Mouse (Mus musculus): ENCODE data around the gene Arfgef2.
A peak's percentile ranks its signal among the peaks of the same experiment; 100 is the strongest.

The Arfgef2 gene

DNA sequence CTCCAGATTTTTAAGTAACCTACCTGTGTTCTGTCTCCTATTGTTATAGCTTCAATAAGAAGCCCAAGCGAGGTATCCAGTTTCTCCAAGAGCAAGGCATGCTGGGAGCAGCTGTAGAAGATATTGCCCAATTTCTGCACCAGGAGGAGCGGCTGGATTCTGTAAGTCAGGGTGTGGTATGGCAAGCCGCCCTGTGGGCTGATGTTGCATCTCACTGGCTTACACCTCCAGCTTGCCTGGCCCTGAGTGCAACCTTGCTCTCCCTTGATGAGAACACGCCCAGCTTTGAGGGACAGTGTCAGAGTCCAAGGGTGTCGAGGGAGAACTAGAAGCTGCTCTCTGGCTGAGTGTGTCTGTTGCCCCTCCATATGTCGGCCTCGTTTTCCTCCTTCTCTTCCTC is 53.8 kb downstream of the Arfgef2 start:
- DNase-seq (ENCODE audit: low spot score in 2 of 2): no peak

DNA sequence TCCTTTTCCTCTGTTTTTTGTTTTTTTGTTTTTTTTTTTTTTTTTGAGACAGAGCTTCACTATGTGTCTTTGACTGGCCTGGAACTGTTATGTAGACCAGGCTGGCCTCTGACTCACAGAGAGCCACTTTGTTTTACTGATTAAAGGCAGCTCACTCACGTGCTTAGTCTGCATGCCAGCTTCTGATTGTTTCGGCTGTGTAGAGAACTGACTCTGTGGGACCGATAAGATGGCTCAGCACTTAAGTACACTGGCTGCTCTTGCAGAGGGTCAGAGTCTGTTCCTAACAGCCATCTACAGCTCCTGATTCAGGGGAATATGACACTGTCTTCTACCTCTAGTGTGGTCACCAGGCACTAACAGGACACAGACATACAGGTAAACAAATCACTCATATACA is 57.1 kb downstream of the Arfgef2 start:
- DNase-seq (ENCODE audit: low spot score in 2 of 2): no peak

DNA sequence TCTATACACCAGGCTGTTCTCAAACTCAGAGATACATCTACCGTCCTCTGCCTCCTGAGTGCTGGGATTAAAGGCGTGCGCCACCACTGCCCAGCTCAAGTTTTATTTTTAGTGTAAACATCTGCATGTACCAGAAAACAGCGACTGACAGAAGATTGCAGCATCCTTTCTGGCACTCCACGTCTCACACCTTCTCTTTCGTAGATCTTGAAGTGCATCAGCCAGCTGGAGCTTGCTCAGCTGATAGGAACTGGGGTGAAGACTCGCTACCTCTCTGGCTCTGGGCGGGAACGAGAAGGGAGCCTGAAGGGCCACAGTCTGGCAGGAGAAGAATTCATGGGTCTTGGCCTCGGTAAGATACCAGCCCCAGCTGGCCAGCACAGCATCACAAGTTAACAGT is 60.1 kb downstream of the Arfgef2 start:
- peak in 1 of 2 experiments; percentile 17 for DNase-seq (ENCODE audit: low spot score in 2 of 2)

GRCm38 (mm10) chr2:166870271-166870865 is 65.0 kb downstream of the Arfgef2 start:
- no peak for DNase-seq (ENCODE audit: low spot score in 2 of 2)

DNA sequence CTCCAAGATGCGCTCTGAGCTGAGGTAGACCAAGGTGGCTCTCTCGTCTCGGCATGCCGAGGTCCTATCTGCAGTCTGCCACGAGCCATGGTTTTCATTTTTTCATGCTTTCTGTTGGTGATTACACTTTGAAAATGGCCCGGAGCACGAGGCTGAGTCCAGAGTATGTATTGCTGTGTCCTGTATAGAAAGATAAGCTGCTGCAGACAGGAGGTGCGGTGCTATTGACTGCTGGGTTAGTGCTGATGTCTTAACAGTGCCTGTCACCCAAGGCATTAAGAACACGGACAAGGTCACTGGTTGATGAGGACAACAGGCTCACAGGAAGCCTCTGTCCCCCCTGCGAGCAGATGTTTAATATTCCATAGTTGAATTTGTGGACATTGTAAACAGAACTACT is 65.5 kb downstream of the Arfgef2 start:
- no peak for DNase-seq (ENCODE audit: low spot score in 2 of 2)

DNA sequence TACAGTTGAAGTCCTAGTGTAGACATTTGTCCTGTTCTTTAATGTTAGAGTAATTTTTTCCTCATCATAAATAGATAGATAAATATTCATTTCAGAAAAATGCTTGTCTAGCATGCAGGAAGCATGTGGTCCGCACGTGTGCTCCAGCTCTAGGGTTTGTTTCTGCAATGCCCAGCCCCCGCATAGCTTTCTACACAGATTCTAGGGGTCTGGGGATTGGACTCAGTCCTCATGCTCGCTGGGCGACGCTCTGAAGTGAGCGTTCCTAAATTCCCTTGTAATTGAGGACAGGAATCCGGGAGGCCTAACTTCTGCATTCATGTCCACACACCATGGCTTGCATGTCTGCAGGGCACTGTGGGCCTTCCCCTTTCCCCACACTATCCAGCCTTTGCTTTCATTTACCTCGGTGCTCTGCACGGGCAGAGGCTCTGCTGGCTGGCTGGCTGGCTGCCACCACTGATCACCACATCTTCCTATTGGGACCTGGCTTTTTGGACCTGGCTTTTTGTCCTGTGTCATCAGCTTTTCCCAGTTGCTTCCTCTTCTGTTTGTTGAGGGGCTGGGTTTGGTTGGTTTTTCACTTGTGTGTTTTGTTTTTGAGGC is 69.4 kb downstream of the Arfgef2 start:
- no peak for DNase-seq (ENCODE audit: low spot score in 2 of 2)

DNA sequence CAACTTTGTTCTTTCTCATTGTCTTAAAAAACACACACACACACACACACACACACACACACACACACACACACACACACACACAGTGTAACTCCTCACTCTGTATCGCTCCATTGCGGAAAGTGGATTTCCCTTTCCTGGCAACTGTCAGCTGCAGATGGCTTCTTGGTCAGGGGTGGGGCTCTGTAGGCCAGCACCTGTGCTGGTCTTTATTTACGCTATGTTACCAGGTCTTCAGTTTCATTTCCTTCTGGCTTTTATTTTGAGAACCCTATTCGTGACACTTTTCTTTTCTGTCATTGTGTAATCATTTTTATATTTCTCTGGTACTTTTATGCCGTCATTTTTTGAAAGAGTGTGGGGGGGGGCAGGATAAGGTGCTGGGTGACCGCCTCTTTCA is 70.2 kb downstream of the Arfgef2 start:
- no peak for DNase-seq (ENCODE audit: low spot score in 2 of 2)

DNA sequence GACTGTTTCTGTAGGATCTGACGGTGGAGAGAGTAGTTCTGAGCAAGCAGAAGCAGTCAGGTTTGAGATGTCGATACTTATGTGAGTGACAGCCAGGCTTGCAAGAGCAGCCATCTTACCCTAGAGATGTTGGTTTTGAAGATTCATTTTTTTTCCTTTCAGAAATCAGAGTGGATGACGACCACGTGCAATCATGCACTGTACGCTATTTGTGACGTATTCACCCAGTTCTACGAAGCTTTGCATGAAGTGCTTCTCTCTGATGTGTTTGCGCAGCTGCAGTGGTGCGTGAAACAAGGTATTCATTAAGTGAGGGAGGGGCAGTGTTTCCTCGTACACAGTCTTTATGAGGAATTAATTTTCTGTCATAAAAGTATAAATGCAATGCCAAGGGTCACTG is 70.9 kb downstream of the Arfgef2 start:
- no peak for DNase-seq (ENCODE audit: low spot score in 2 of 2)

DNA sequence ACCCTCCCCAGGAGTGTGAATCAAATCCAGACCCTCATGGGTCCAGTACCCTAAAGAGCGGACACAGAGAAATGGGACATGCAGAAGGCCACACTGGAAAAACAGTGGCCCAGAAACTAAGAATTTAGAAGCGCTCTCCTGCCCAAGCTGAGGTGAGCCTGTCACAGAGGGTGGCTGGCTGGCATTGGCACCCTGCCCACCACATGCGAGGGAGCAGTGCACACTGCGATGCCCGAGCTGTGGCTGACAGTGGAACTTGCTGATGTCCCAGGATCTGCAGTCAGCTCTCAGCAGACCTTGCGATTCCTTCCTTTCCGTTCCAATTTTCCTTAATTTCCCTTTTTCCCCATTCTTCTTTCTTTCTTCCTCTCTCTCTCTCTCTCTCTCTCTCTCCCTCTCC is 79.7 kb downstream of the Arfgef2 start:
- no peak for DNase-seq (ENCODE audit: low spot score in 2 of 2)

DNA sequence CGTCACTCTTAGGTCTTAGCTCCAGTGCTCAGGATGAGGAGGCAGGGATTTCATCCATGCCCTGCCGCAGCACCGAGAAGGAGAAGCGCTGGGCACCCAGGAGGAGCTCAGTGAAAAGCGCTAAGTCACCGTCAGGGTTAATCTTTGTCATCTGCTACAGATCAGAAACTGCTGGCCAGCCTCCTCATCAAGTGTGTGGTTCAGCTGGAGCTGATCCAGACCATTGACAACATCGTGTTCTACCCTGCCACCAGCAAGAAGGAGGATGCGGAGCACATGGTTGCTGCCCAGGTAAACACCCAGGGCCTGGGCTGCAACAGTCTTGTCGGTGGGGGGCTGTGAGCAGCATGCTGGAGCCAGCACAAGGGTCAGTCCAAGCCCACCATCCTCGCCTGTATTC is 80.2 kb downstream of the Arfgef2 start:
- DNase-seq (ENCODE audit: low spot score in 2 of 2): no peak

- DNase-seq (ENCODE audit: low spot score in 2 of 2): no peak
Observed at GRCm38 (mm10) chr2:166886231-166886630, 80.8 kb downstream of the Arfgef2 start.

GRCm38 (mm10) chr2:166887816-166888215 is 82.4 kb downstream of the Arfgef2 start:
- DNase-seq (ENCODE audit: low spot score in 2 of 2): no peak

- DNase-seq (ENCODE audit: low spot score in 2 of 2): no peak
Observed at GRCm38 (mm10) chr2:166891366-166891880, 86.0 kb downstream of the Arfgef2 start.

GRCm38 (mm10) chr2:166892158-166892680 is 86.8 kb downstream of the Arfgef2 start:
- DNase-seq (ENCODE audit: low spot score in 2 of 2): no peak

GRCm38 (mm10) chr2:166893036-166893435 is 87.6 kb downstream of the Arfgef2 start:
- DNase-seq (ENCODE audit: low spot score in 2 of 2): no peak

GRCm38 (mm10) chr2:166896368-166896767 is 91.0 kb downstream of the Arfgef2 start:
- DNase-seq (ENCODE audit: low spot score in 2 of 2): no peak

DNA sequence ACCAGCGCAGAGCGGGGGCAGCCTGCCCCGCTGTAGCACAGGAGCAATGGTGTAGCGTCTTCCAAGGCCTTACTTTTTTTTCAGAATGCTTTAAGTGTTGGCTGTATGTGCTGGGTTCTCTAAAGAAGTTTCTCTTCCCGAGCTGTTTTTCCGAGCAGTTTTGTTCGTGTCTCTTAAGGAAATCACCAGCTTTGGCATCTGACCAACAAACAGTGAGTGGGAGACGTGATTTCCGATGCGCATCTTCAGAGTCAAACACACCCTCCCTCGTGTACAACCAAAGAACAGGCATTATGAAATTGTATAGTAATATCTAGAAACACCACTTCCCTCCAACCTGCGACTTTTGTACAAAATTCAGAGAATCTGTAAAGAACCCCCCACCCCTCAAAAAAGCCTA is 91.6 kb downstream of the Arfgef2 start:
- DNase-seq (ENCODE audit: low spot score in 2 of 2): peak in 1 of 2 experiments; percentile 34

- DNase-seq (ENCODE audit: low spot score in 2 of 2): no peak
Observed at GRCm38 (mm10) chr2:166899161-166899560, 93.8 kb downstream of the Arfgef2 start.

DNA sequence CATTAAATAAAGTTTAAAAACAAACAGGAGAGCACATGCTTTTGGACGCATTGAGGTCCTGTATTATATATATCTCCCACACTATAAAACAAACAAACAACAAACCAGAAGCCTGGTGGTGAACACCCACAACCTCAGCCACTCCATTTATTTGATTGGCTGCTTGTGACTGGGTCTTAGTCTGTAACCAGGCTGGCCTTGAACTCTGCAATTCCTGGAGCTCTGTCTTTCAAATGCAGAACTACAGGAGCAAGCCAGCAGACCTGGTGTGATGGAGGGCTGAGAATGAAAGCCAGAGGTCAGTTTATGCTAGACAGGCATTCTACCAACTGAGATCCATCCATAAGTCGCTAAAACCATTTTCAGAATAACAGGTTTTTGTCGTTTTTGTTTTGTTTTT is 94.4 kb downstream of the Arfgef2 start:
- no peak for DNase-seq (ENCODE audit: low spot score in 2 of 2)

GRCm38 (mm10) chr2:166900792-166901505 is 95.6 kb downstream of the Arfgef2 start:
- DNase-seq (ENCODE audit: low spot score in 2 of 2): no peak

DNA sequence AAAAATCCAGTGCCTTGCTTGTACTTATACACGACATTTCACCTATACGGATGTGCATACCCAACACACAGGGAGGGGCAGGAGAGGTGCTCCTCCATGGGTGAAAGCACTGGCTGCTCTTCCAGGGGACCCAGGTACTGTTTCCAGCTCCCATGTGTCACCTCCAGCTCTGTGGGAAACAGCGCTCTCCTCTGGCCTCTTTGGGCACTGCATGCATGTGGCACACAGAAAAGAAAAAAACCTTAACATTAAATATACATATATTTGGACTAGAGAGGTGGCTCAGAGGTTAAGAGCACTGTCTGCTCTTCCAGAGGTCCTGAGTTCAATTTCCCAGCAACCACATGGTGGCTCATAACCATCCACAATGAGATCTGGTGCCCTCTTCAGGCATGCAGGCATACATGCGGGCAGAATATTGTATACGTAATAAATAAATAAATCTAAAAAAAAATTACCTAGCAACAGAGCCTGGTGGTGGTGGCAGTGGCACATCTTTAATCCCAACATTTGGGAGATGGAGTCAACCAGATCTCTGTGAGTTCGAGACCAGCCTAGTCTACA is 98.4 kb downstream of the Arfgef2 start:
- no peak for DNase-seq (ENCODE audit: low spot score in 2 of 2)

DNA sequence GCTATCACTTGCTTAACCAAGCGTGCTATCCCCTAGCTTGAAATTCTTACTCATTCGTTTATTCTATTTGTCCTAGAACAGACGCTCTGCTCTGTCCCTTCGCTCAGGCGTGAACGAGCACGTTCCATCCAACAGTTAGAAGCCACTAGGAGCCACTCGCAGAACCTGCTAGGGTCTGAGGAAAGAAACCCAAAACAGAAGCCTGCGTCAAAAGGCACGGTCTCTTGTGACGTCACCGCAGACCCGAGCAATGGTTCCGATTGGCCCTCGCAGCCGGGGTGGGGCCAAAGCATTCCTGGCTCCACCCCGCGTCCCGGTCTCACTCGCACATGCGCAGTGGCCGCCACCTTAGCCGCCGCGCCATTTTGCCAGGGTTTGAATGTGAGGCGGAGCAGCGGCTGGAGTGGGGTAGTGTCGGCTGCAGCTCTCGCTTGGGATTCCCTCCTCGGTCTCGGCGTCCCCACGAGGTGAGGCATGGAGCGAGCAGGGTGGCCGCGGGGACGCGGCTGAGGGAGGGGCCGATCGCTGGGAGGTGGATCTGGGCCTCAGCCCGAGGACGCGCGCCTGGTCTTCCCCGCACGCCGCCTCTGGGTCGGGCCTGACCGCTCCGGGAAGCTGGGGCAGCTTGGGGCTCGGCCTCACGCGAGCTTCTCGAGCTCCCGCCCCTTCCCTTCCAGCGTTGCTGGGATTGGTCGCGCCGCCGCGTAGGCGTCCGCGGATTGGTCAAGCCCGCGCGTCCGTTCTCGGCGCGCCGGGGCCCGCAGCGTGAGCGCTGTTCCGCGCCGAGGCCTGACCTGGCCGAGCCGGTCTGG is 100.5 kb downstream of the Arfgef2 start, which contains the start of gene Cse1l:
Gene Cse1l, plus strand, starts transcription at position 330 of the 812 bp plus-strand sequence.
- DNase-seq (ENCODE audit: low spot score in 2 of 2): peak; percentile 87 to 98
